Mouse (Mus musculus): Measurements from ENCODE around the gene Gkap1.

The Gkap1 gene

DNA sequence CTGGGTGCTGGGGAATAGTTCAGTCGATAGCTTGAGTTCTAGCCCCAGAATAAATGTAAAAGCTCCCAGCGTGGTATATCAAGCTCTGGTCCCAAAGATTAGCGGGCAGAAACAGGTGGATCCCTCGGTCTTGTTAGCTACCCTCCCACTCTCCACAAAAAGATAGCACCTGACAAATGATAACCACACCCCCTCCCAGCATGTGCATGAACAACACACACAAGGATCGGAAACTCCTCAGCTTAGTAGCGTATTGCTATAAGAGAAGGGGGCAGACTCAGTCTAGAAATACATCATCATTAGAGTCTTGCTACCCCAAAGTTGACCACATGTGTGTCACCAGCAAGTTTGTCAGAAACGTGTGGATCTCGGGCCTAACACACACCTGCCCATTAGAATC lies at the start of gene Gkap1:
Gene Gkap1 (minus strand): TSS at position 101 of the 400 bp plus-strand sequence.
- no peak for DNase-seq (ENCODE audit: low spot score in 2 of 2)

DNA sequence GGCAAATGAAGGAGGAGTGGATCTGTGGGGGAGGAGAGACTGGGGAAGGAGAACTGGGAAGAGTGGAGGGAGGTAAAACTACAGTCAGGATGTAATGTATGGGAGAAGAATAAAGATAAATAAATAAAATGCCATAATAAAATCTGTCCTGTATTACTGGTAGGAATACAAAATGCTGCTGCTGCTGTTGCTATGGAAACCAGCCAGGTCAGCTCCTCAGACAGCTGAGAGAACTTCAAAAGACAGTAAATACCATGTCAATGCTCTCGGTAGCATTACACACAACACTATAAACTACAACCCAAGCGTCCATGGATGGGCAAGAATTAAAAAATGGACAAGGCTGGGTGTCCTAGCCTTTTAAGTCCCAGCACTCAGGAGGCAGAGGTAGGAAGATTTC lies 42.3 kb upstream of the Gkap1 start:
- DNase-seq (ENCODE audit: low spot score in 2 of 2), result no peak

DNA sequence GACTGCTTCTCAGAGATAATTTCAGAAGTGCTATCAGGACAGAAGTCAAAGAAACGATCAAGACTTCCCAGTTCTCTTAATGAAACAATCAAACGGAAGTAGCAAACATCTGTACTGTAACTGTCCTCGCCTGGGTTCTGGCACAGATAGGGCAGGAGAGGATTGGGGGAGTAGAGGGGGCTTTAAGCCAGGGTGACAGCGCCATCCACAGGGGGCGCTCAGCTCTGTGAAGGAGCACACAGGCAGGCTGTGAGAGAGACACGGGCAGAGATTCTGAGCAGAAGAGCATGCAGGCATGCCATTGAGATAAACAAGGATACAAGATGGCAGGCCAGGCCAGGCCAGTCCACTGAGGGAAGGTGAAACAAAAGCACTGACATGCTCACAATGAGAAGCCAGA lies 39.5 kb upstream of the Gkap1 start:
- DNase-seq (ENCODE audit: low spot score in 2 of 2), result peak in 1 of 2 experiments; percentile 18

DNA sequence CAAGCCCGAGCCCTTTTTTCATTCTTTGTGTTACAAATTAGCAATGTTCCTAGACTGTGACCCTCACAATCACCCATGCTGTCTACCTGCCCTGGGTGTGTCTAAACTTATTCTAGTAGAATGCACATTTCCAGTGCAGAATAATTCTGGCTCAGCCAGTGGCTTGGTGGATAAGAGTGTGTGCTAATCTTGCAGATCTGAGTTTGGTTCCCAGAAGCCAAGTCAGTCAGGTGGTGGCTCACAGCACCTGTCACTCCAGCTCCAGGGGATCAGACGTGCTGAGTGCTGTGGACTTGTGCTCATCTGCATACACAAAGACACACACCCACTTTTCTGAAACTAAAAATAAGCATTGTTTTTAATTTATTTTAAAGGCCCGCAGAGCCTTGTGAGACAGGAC lies 38.3 kb upstream of the Gkap1 start:
- no peak for DNase-seq (ENCODE audit: low spot score in 2 of 2)

DNA sequence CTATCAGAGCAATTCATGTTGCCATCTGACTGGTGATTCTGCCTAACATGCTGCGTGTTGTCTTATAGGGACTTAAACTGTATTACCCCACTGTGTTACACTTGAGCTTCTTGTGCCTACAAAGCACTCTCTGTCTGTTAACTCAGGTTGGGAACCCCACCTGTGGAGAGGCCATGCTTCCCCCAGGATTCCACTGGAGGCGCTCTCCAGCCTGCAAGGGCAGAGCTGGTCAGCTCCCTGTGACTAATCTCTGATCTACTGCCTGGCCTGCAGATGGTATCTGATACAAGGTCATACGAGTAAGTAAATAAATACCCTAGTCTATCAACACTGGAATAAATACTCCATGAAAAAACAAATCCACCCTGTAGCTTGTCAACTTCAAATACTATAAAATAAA lies 35.9 kb upstream of the Gkap1 start:
- DNase-seq (ENCODE audit: low spot score in 2 of 2), result no peak

DNA sequence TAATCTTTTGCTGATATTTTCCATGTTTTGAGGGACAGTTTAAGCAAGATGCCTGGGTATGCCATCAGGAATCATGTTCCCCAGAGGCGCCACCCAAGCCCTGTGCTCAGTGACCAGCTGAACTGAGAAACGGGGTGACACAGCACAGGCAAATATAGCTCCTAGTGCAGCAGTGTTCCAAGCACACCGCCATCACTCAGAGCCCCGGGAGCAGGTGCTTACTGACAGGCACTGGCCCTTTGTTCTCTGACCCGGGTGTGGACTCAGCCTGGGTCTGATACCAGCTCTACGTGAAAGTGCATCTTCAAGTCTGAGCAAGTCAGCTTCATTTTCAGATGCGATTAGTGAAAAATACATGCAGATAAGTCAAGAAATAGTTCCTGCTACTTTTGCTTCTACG lies 34.0 kb upstream of the Gkap1 start:
- no peak for DNase-seq (ENCODE audit: low spot score in 2 of 2)

DNA sequence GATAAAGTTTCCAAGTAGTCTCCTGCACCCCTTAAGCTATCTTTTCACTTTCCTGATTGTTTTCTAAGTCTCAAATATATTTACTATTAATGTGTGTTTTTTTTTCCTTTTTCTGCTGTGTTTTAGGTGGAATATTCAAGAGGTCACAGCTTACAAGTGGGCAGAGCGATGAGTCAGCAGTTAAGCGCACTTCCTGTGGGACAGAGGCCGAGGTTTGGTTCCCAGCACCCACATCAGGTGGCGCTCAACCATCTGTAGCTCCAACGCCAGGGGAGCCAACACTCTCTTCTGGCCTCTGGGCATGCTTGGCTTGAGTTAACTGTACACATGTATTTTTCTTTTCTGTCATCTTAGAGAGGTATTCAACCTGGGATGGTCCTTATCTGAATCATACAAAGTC lies 32.0 kb upstream of the Gkap1 start:
- DNase-seq (ENCODE audit: low spot score in 2 of 2), result no peak

DNA sequence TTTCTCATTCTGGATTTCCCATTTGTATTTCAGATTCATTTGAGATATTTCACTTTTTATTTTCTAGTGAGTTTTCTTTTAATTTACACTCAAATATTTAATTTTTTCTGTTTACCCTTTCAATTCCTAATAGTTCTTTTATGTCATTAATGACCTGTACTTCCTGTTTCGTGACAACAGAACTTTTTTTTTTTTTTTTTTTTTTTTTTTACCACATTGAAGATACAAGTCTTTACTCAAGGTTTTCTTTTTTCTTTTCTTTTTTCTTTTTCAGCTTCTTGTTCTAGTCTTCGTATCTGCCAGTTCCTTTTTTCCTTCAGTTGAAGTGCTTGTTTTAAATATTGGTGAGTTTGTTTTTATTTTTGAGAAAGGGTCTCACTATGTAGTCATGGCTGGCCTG lies 29.7 kb upstream of the Gkap1 start:
- no peak for DNase-seq (ENCODE audit: low spot score in 2 of 2)

DNA sequence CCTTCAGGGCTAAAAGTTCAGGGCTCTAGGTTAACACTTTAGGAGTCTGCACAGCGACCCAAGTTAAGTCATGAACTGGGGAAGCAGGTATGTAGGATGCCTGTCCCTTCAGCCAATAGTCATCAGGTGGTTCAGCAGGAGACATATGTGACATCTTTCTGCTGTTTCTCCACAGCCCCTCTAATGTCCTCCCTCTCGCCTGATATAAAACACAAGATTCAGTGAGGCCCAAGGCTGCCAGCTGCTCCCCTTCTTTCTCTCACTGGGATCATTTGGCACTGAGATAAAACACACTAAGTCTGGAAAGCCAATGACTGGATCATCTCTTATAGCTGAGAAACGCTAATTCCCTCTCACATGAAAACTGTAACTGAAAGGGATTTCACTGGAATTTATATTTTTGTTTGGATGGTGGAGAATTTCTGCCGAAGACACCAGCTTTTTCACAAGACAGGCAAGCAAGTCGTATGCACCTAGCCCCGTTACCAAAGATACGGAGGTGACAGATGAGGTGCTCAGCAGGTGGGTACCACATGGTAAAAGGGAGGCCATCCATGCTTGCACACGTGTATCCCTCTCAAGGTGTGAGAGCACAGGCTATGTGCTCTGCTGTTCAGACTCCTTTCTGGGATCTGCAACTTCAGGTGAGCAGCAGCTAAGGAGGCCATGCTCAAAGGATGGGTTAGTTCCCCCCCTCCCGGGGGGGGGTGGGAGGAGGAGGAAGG lies 27.1 kb upstream of the Gkap1 start:
- DNase-seq (ENCODE audit: low spot score in 2 of 2), result no peak

DNA sequence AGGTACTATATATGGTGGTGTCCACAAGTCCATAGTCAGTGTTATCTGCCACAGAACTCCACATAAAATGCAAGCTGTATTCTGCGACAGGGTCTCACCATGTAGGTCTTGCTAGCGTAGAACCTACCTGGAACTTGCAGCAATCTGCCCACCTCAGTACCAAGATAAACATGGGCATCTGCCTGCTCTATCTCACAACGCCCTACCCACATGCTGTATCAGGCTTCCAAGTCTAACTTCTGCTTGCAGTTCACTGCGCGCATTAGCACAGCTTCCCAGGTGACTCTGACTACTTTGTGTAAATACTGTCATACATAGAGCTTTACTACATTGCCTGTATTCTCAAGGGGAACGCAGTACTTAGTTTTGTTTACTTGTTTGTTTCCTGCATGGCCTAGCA lies 26.5 kb upstream of the Gkap1 start:
- no peak for DNase-seq (ENCODE audit: low spot score in 2 of 2)

DNA sequence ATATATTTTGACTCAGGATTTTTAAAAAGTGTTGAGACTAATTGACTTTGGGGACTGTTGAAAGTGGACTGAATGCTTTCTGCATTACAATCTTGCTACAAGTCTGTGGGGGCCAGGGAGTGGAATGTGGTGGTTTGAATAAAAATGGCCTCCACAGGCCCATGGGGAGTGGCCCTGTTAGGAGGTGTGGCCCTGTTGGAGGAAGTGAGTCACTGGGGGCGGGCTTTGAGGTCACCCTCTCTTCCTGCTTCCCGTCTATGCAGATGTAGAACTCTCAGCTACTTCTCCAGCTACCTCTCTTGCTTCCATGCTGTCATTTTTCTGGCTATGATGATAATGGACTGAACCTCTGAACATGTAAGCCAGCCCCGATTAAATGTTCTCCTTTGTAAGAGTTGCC lies 23.3 kb upstream of the Gkap1 start:
- DNase-seq (ENCODE audit: low spot score in 2 of 2), result no peak

DNA sequence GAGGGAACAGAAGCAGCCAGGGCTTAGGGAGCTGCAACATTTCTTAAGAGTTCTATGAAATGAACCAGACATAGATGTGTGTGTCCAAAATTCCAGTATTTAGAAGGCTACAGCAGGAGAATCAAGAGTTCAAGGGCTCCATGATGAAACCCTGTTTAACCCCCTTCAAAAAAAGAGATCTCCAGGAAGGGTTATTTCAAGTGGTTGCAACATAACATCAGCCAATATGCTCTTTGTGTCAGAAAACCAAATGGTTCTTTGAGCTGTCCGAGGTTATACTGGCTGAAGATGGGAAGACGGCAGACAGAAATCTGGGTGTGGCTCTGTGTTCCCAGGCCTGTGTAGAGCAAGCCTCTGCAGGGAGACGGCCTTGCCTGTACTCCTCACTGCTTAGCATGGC lies 20.1 kb upstream of the Gkap1 start:
- no peak for DNase-seq (ENCODE audit: low spot score in 2 of 2)

DNA sequence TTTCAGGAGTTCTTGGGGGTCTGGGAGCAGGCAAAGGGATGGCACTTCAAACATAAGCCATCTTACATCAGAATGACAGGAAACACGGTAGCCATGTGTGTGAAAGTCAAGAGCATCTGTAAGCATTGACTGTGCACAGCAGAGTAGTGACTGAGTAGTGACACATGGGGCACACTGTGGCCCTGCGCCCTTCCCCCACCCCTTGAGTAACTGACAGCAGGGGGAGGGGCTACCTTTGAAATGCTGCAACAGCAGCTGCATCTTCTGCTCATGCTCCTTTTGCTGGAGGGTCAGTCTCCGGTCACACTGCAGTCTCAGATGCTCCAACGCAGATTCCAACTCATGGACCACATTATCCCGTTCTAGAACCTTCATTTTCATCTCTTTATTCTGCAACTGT lies 17.3 kb upstream of the Gkap1 start:
- DNase-seq (ENCODE audit: low spot score in 2 of 2), result no peak

DNA sequence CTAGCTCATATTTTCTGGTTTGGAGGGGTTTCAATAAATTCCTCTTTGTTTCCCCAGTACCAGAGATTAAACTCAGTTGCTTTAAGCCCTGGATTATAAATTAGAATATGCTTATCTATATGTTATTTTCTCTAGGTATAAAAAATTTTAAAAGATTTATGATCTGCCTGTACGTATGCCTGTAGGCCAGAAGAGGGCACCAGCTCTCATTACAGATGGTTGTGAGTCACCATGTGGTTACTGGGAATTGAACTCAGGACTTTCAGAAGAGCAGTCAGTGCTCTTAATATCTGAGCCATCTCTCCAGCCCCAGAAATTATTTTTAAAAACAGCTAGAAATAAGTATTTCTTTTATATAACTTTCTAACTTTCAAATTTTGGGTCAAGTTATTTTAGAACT lies 13.8 kb upstream of the Gkap1 start:
- no peak for DNase-seq (ENCODE audit: low spot score in 2 of 2)

DNA sequence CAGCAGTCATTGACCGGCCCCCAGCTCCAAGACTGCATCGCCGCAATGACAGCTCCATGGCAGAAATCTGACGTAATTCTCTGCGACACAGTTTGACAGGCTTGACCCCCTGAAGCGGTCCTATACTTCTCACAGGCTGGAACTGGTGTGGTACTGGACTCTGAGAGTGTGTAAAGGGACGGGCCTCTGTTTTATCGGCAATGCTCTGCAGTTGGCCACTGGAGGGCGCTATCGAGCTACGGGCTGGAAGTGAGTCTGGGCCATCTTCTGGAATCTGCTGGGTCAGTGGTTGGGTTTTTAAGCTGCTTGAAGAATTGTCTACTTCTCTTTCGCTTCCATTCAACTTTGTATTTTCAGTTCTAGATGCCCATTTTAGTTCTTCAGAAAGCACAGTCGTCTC lies 12.3 kb upstream of the Gkap1 start:
- DNase-seq (ENCODE audit: low spot score in 2 of 2), result peak; percentile 75 to 95

DNA sequence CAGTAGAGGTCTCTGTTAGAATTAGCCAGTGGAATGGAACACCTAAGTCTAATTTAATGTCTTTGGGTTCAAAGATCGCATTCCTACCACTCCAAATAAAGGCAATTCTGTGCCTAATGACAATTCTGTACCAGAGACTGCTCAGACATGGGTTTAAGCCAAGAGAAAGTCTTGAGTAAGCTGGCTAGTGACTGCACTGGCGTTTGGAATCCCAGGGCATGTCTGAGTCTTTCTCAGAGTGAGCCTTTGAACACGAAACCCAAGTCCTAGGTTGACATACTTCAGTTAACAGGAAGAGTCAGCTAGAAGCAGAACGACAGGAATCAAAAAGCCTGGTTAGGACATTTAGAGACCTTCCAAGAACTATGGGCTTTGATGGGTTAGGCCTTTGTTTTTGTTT lies 8.0 kb upstream of the Gkap1 start:
- DNase-seq (ENCODE audit: low spot score in 2 of 2), result no peak

DNA sequence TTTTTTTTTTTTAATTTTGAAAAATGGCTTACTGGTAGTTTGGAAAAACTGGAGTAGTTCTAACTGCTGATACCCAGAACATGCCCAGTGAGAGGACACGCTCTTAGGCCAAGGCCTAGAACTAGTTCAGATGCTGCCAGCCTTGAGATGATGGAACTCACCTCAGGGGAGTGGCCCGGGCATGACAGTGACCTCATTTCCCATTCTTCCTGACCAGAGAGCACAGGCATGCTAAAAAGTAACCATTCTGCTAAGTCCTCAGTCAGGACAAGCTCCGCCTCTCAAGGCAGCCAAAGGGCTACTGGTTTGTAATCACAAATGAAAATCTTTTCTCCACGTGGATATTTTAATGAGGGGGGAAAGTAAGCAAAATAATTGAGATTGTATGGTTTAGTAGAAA lies 6.4 kb upstream of the Gkap1 start:
- DNase-seq (ENCODE audit: low spot score in 2 of 2), result no peak

DNA sequence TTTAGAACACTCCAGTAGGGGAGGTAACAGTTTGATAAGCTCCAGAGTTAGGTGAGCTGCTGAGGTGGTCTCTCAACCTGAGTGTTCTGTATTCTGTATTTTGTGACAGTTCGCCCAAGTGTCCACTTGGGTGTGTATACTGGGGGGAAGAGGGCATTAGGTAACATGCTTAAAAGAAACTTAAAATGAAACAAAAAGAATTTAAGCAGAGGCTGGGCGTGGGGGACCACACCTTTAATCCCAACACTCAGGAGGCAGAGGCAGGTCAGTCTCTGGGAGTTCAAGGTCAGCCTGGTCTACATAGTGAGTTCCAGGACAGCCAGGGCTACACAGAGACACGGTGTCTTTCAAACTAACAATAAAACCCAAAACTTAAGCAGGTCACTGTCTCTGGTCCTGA lies 5.0 kb upstream of the Gkap1 start:
- DNase-seq (ENCODE audit: low spot score in 2 of 2), result no peak

DNA sequence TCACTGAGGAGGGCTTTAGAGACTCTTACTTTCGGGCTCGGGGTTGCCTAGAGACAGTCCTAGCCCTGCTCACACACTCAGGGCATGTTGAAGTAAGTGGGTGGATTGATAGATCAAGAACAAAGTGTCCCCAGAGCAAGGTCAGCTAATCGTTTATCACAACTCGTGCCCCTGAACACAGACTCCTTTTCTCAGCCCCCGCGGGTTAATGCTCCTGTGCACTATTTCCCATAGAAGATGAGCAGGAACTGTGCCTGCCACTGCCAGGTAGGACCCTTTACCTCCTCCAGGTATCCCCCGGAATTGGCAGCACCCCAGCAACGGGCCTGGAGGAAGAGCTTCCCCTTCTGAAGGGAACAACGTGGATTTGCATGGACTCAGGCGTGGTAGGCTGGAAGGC lies 757 bp upstream of the Gkap1 start:
- DNase-seq (ENCODE audit: low spot score in 2 of 2), result no peak

DNA sequence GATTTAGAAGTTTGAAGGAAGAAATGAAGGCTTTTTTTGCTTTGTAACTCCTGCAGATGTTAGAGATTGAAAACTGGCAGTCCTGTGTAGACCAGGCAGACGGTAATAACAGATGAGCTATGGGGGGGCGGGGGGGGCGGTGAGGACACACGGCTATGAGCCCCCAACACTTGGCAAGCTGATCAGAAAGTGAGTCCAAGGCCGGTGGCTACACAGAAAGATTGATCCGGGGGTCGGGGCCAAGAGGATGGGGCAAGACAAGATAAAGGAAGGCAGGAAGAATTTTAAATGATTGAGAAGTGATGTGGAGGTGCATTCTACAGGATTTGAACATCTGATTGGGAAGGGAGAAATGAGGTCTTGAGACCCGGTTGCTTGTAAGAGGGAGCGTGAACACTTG lies 423 bp downstream of the Gkap1 start:
- no peak for DNase-seq (ENCODE audit: low spot score in 2 of 2)

DNA sequence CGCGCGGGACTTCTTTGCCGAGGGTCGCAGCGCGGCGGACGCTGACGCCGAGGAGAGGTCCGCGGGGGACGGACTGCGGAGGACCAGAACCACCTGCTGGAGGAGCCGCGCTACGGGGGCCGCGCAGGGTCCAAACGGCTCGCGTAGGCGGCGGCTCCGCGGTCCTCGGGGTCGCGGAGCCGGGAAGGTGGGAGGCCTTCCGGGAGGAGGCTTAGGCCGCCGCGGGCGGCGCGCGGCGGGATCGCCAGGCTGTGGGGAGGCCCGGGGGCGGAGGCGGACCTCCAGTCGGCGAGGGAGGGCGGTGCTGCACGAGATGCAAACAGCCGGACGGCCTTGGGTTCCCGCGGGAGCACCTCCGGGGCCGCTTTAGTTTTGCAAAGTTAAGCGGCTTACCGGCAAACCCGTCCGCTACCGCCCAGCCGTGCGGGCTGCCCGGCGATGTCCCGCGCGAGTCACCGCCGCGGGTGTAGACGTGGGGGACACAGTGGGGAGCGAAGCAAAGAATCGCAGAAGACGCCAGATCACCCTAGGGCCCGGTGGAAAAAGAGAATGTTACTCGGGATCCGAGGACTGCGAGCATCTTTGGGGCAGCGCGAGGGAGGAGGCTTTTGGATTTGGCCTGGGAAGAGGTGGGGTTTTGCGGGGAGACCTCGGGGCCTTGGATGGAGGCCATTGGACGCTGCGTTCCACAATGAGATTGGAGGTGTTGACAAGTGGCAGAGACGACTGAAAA lies 1.1 kb downstream of the Gkap1 start:
- peak; percentile 57 to 83 for DNase-seq (ENCODE audit: low spot score in 2 of 2)

DNA sequence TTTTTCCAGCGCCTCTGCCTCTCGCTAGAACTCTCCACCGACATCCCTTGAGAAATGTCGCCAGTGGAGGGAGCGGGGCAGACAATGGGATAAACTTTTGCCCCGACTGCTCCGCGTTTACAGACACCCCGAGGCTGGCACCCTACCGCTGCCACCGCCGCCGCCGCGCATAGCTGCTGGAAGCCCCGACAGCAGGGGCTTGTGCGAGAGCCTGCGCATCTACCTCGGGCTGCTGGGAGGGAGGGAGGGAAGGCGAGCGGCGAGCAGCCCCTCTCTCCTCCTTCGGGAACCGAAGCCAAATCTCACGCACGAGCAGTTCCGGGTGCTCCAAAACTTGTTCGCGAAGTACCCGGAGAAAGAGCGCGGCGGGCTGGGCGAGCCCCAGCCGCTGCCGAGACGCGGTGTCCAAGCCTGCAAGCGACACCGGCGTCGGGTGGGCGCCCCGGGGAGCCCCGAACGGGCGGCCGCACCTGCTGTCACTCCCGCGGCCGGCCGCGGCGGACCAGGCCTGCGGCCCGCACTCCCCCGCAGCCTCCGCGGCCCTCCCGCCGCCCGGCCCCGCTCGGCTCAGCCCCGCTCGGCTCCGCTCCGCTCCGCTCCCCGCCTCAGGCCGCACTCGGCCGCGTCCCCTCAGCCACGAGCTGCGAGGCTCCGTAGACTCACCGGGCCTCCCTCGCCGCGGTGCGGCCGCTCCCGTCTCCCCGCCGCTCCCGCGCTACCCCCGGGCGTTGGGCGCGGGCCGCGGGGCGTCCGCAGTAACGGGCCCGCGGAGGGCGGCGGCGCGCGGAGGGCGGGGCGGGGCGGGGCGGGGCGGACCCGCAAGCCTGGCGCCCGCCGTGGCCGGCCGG lies 1.9 kb downstream of the Gkap1 start:
- peak in 1 of 2 experiments; percentile 70 for DNase-seq (ENCODE audit: low spot score in 2 of 2)

DNA sequence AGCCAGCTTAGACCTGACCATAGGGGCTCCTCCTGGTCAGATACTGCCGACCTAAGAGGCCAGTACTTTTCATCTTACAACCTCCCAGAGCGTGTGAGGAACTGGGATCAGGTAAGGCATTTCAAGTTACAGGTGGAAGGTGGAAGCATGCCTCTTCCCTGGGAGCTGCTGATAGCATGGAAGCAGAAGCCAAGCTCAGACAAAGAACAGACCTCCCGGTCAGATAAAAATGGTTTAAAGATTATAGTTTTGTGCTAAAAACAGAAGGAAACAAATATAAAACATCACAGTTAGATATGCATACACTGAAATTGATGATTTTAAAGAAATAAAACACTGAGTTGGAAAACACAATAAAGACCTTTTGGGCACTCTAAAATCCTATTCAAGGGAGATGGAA lies 8.6 kb downstream of the Gkap1 start:
- no peak for DNase-seq (ENCODE audit: low spot score in 2 of 2)

All from spleen, postnatal 4 days (tissue).